Comparison of ENCODE assay signal across 26 mouse cellular contexts in genomic region chr13:34641066-34641465, GRCm38 (mm10). TPM values are rescaled to one million over a fixed set of nuclear protein-coding genes. Genes with fewer than 3 reads are reported as not detected.
"Had no signal": no experiment of that assay in that cellular context is flagged by ENCODE, and none has a peak within 500 bp of the region (broad histone marks: within the 10 kb centered on the region; RNA-seq: fewer than 3 reads in every experiment).

No protein-coding gene starts in this region.

- H3K36me3 ChIP-seq: hindbrain, embryonic 10.5 days; hindbrain, embryonic 12.5 days; intestine, embryonic 15.5 days; limb, embryonic 10.5 days; limb, embryonic 12.5 days had no signal

- H3K27me3 ChIP-seq: heart, embryonic 12.5 days; hindbrain, embryonic 12.5 days; intestine, embryonic 15.5 days; liver, embryonic 13.5 days had no signal

- H3K4me1 ChIP-seq: liver, embryonic 13.5 days had no signal

- H3K27ac ChIP-seq: gastrocnemius, adult 2 months; heart, adult 2 months; hindbrain, embryonic 10.5 days; hindbrain, embryonic 12.5 days; hindbrain, embryonic 14.5 days; intestine, embryonic 15.5 days; layer of hippocampus, adult 2 months; left cerebral cortex, adult 2 months; limb, embryonic 10.5 days; limb, embryonic 12.5 days; liver, embryonic 13.5 days had no signal

- DNase-seq: gastrocnemius, adult 2 months; gastrocnemius, postnatal 10 days; gastrocnemius, postnatal 25 days; heart, adult 2 months; heart, postnatal 10 days; heart, postnatal 4 days; kidney, adult 18-20 months; kidney, adult 8-10 months; kidney, postnatal 10 days; kidney, postnatal 25 days; liver; liver, embryonic 13.5 days had no signal

- ATAC-seq: hindbrain, embryonic 16.5 days; inflammation-experienced regulatory T-cells, adult 6 months; intestine, embryonic 15.5 days; intestine, postnatal 0 days had no signal

- H3K4me2 ChIP-seq: heart, embryonic 12.5 days; hindbrain, embryonic 12.5 days; hindbrain, embryonic 14.5 days; intestine, embryonic 15.5 days; limb, embryonic 12.5 days; liver, embryonic 11.5 days; liver, embryonic 13.5 days had no signal

- H3K9ac ChIP-seq: heart, embryonic 12.5 days; hindbrain, embryonic 12.5 days; hindbrain, embryonic 14.5 days; intestine, embryonic 15.5 days; limb, embryonic 12.5 days; liver, embryonic 13.5 days had no signal

- H3K4me3 ChIP-seq: gastrocnemius, adult 2 months; heart, adult 2 months; heart, embryonic 12.5 days; hindbrain, embryonic 10.5 days; hindbrain, embryonic 12.5 days; intestine, embryonic 15.5 days; layer of hippocampus, adult 2 months; left cerebral cortex, adult 2 months; limb, embryonic 10.5 days; limb, embryonic 12.5 days; liver, embryonic 13.5 days had no signal

- H3K9me3 ChIP-seq: heart, embryonic 12.5 days; hindbrain, embryonic 10.5 days; hindbrain, embryonic 12.5 days; intestine, embryonic 15.5 days; limb, embryonic 10.5 days; limb, embryonic 12.5 days; liver, embryonic 13.5 days had no signal

RNA-seq across cellular contexts. Expression of gene Pxdc1, which starts 12.2 kb away (rescaled TPM):
- total RNA-seq: granulocyte monocyte progenitor cell, adult 5-6 weeks had no signal
